Mouse (Mus musculus): ENCODE measurements around the gene Gng2.
A peak's percentile ranks its signal among the peaks of the same experiment; 100 is the strongest.

The Gng2 gene

GRCm38 (mm10) chr14:19977271-19978024 is at the start of gene Gng2:
Gene Gng2 (minus strand): TSS chr14:19977627.
- ATAC-seq (ENCODE audit: low TSS enrichment): peak; percentile 27

DNA sequence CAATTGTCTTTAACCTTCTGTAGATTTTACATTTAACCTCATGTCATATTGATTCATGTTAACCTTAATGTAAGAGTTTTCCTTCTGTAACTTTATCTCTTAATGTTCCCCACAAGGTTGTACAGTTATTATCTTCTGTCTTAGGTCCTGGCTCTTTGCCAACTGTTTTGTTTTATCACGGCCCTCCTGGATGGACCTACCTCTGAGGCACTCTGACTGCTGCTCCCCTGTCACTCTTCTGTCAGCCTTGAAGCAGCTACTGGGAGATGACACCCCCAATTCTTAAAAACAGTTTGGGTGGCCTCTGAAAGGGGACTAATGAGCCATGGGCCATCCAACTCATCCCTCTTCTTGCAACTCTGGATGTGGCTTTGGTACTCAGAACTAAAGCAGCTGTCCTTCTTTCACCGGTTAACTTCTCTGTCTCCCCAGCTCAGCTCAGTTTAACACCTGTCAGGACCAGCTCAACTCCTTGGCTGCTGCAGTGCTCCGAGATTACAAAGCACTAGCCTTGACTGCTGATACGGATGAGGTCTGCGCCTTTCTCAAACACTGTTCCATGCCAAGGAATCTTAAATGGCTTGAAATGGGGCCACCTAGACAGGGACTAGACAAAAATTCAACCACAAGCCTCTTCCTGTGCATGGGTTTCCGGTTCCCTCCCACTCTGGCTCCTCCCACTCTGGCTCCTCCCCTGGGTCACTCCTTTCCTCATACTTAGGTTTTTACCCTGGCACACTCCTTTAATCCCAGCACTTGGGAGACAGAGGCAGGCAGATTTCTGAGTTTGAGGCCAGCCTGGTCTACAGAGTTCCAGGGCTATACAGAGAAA is 47.7 kb upstream of the Gng2 start:
- ATAC-seq (ENCODE audit: low TSS enrichment): no peak

DNA sequence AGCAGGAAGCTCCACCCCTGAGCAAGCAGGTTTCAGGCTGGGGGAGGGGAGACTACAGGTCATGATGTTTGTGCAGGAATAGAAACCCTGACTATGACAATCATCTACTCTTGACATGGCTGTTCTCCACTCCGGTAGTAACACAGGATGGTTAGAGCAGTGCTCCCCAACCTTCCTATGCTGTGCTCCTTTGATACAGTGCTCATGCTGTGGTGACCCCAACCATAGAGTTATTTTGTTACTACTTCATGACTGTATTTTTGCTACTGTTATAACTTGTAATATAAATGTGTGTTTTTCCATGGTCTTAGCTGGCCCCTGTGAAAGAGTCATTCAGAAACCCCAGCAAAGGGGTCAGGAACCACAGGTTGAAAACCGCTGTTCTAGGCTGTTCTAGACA is 46.5 kb upstream of the Gng2 start:
- no peak for ATAC-seq (ENCODE audit: low TSS enrichment)

GRCm38 (mm10) chr14:20019486-20019885 is 42.1 kb upstream of the Gng2 start:
- no peak for ATAC-seq (ENCODE audit: low TSS enrichment)

- peak; percentile 93 for ATAC-seq (ENCODE audit: low TSS enrichment)
These were observed 35.3 kb upstream of the Gng2 start for GRCm38 (mm10) chr14:20012506-20013275.

DNA sequence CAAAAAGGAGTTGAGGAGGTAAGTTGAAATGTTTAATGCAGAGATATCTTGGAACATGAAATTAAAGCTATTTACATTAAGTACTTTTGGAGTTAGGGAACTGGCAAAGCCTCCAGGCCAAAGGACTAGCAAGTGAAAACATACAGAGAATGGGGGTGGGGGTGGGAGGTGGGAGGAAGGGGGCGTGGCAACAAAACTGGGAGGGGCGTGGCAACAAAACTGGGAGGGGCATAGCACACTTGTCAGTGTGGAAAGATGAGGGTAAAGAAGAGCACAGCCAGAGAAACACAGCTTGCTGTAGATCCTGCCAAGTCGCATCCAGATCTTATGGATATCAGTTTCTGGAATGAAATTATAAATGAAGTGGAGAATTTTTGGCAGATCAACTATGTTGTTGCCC is 30.0 kb upstream of the Gng2 start:
- ATAC-seq (ENCODE audit: low TSS enrichment): no peak

GRCm38 (mm10) chr14:20004777-20005289 is 27.4 kb upstream of the Gng2 start:
- no peak for ATAC-seq (ENCODE audit: low TSS enrichment)

DNA sequence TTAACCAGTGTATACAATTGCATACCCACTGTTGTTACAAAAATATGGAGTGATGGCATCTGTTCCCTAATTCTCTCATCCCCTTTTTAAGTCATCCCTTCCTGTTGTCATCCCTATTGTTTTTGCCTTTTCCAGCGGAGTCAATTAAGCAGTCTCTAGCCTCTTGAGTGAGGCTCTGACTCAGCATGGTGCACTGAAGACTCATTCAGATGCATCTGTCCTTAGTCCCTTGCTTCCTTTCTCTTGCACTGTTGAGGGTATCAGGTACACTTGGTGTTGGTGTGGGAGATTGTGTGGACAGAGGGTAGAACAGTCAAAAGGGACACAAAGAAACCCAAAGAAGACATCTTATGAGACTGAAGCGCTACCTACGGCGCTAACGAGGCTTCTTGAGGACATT is 19.4 kb upstream of the Gng2 start:
- no peak for ATAC-seq (ENCODE audit: low TSS enrichment)

GRCm38 (mm10) chr14:19995943-19996342 is 18.5 kb upstream of the Gng2 start:
- no peak for ATAC-seq (ENCODE audit: low TSS enrichment)

GRCm38 (mm10) chr14:19994068-19994467 is 16.6 kb upstream of the Gng2 start:
- no peak for ATAC-seq (ENCODE audit: low TSS enrichment)

DNA sequence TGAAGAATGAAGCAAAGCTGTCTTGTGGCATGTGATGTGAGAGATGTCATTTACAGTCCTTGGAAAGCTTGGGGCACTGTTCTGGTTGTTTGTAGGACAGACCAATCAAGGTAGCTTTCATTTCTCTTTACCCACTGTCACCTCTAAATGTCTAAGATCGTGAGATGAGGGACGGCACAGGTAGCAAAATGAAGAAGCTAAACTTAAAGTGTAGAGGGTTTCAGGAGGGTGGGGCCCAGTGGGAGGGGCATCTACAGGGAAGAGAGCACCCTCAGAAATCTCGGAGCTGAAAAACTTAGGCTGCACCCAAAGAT is 16.1 kb upstream of the Gng2 start:
- ATAC-seq (ENCODE audit: low TSS enrichment): no peak

DNA sequence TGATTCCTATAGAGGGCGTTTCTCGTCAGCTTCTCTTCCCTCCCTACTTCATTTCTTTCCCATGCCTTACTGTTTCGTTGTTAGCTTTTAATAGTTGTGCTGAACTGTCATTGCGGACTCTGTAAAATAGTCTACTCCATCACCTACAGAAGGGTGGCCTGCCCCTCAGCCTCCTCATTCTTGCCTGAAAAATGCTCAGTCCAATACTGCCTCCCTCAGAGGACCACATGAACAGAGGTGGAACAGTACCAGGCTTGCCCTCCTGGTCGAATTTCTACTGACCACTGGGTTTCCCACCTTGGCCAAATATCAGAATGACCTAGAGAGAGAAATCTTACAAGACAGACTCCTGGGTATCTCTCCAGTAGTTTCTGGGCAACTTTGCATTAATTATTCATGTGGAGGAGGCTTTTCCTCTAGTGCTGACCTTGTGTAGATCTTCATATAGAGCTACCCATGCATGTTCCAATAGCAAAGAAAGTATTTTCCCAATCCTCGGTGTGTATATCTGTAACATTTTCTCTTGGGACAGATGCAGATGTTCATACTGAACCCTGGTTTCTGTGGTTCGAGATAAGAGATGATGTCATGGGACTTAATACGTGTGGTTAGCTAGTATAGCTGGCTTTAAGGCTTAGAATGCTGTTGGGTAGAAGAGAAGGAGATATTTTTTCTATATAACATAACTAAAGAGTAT is 15.6 kb upstream of the Gng2 start:
- no peak for ATAC-seq (ENCODE audit: low TSS enrichment)

DNA sequence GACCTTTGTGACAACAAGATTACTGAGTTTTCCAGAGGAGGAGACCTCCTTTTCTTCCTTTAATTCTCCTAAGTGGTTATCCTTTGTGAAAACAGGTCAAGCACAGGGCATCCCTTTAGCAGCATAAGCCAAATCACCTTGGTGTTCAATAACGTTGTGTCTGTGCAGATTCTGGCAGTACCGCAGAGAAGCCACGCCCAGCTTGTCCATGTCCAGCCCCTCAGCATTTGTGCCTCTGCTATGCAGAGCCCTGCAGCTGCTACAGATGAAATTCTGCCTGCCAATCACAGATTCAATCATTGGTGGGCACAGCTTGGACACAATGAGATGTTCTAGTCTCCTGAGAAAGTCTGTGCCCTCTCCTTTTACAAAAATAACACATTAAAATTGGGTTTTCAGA is 14.4 kb upstream of the Gng2 start:
- no peak for ATAC-seq (ENCODE audit: low TSS enrichment)

DNA sequence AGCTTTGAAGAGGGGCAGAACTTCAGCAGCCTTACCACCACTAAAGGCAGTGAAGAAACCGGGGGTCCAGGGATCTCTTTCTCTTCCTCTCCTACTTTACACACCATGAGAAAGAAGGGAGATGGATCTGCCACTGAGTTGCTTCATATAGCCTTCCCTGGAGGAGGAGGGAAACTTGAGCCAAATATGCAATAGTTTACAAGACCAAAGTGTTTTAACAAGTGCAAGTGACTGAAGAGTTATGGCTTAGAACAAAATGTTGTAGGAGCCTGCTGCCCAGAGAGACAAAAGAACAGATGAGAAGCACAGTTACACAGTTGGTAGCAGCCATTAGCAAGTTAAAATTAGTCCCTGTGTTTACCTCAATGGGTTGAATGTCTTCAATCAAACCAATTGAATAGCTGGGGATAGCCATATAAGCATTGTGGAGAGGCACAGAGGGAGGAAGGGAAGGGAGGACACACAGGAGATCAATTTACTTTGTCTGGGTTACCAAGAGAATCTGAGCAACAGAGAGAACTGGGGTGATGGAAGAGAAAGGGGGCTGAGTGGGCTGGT is 13.1 kb upstream of the Gng2 start:
- ATAC-seq (ENCODE audit: low TSS enrichment): no peak

DNA sequence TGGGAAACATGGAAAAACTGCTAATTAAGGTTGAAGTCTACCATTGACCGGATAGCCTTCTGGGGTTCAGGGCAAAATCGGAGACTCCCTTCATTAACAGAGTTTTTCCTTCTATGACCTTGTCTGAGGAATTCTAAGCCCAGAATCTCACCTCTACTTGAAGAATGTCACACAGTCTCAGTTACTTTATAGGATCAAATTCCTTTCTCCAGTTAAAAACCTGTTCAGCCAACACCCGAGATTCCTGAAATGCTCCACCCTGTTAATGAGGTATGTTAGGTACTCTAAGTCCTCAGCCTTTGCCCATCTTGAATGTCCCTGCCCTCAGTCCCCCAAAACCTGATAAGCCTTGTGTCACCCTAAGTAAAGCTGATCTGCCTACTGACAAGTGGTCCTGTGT is 11.0 kb upstream of the Gng2 start:
- no peak for ATAC-seq (ENCODE audit: low TSS enrichment)

DNA sequence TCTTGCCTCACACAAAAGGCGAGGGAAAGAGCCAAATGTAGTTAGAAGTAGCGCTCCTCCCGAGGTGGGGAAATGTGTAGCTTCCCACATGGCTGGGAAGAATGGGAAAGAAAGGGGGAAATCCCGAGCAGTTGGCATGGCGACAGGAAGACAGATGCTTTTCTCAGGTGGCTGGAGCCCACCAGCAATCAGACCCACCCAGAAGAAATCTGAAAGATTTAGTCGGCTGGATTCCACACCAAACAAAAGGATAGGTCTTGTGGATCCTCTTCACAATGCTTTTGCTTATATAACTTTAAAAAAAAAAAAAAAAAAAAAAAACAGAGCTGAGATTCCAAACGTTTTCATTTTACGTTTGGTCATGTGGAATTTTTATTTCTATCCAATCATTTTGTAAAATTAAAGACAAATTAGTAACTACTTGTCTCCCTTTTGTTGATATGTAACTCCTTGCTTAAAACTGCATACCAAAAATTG is 10.0 kb upstream of the Gng2 start:
- 0 out of 2 replicates have a peak, but pooled peaks have one; percentile 1 for ATAC-seq (ENCODE audit: low TSS enrichment)

- ATAC-seq (ENCODE audit: low TSS enrichment): peak; percentile 82
These were observed 9.4 kb upstream of the Gng2 start for GRCm38 (mm10) chr14:19986614-19987357.

DNA sequence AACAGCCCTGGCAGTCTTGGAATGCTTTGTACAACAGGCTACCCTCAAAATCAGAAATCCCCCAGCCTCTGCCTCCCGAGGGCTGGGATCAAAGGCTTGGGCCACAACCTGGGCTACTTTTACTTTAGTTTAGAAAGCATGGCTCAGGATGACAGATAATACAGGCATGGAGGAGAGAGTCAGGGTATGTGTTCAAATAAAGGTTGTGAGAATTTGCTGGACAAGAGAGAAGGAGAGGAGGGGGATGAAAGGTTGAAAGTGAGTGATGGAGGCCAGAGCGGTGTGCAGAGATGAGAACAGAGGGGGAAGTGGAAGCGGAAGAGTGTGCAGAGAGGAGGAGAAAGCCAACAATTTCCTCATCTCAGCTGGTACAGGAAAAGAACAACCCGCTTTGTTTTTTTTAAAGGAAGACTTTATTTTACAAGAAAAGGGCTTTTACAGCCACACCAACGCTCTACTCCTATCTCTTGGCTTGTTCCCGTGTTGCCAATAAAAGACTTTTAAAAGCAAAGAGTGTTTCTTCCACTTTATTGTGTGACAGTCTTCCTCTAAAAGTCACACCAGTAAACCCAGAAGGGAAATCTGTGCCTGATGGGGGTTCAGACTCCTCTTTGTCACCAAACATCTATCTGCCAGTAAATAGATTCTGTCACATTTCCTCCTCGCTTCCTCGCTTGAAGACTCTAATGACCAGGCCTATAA is 8.6 kb upstream of the Gng2 start:
- ATAC-seq (ENCODE audit: low TSS enrichment): peak; percentile 38

GRCm38 (mm10) chr14:19985107-19985911 is 7.9 kb upstream of the Gng2 start:
- no peak for ATAC-seq (ENCODE audit: low TSS enrichment)
